Mouse (Mus musculus) bone marrow macrophage, adult 2 months (primary cell): ENCODE measurements around the gene Thbs1.

Source experiments
- CTCF ChIP-seq: IDR thresholded peaks from 2 replicates; pipeline ENCODE4 v1.5.1; 2012; ENCODE audit warnings: low read depth, mild to moderate bottlenecking, low read length, moderate library complexity
- POLR2A ChIP-seq: IDR thresholded peaks from 2 replicates; pipeline ENCODE4 v1.6.1; 2012; ENCODE audit warnings: mild to moderate bottlenecking, low read depth, low read length, borderline replicate concordance

DNA sequence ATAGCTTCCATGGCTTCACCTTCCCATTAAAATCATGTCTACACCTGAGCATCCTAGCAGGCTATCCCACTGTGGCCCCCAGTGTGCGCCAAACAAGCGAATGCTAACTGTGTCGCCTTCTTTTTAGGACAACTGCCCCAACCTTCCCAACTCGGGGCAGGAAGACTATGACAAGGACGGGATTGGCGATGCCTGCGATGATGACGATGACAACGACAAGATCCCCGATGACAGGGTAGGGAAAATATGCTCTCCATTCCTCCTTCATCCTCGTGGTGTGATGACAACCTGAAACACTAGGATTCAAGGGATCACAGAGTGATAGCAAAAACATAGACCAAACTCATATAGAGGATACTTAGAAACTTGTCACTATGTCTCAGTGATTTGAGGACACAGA lies 8.4 kb downstream of the Thbs1 start:
- TF ChIP-seq CTCF, result no peak
- no peak for TF ChIP-seq POLR2A
